Mouse (Mus musculus): ENCODE data around the gene Tmem161b. TPM values are rescaled to one million over a fixed set of nuclear protein-coding genes. Genes with fewer than 3 reads are reported as not detected.
"Not testable (repeated sequence)": the region's sequence is repeated elsewhere in the genome, so short reads cannot be mapped to it uniquely, and the experiment has no call there.

The Tmem161b gene
- 29.5 and 30.8 TPM in 2 replicates for polyA plus RNA-seq (2014; fragmentation: Nextera tagmentation; extraction: Ambion mirVana)

- peak within 1 kb of the TSS; percentile 88 for H3K4me2 ChIP-seq (replicated peaks)
- under 1% methylated on average over 50 of the region's 52 CpGs for WGBS
- H3K36me3 ChIP-seq (replicated peaks; ENCODE audit: control insufficient read depth, insufficient read depth), result no peaks in the 10 kb centered on the region
- H3K4me3 ChIP-seq (replicated peaks; ENCODE audit: low read length), result peak within 1 kb of the TSS; percentile 83
- no peaks in the 10 kb centered on the region for H3K27me3 ChIP-seq (ENCODE audit: control insufficient read depth, insufficient read depth, low read length)
- DNase-seq (ENCODE audit: low spot score) (peak; percentile 86), ATAC-seq (ENCODE audit: low FRiP score) (peak; percentile 99)
- H3K4me1 ChIP-seq (replicated peaks; ENCODE audit: control insufficient read depth, insufficient read depth, low read length), result peaks cover 30% of the 10 kb centered on the region
- H3K9ac ChIP-seq, result peak within 1 kb of the TSS; percentile 87
- H3K9me3 ChIP-seq (ENCODE audit: control insufficient read depth, low read length), result no peaks in the 10 kb centered on the region
- H3K27ac ChIP-seq, result peak within 1 kb of the TSS; percentile 85
Observed at GRCm38 (mm10) chr13:84221820-84222681, at the start of gene Tmem161b. Gene Tmem161b (plus strand): TSS chr13:84222296.

GRCm38 (mm10) chr13:84185835-84186234 is 36.3 kb upstream of the Tmem161b start:
- not testable (repeated sequence) for ATAC-seq (ENCODE audit: low FRiP score); H3K27me3 ChIP-seq (ENCODE audit: control insufficient read depth, insufficient read depth, low read length); H3K4me2 ChIP-seq (replicated peaks); H3K9me3 ChIP-seq (ENCODE audit: control insufficient read depth, low read length); H3K36me3 ChIP-seq (replicated peaks; ENCODE audit: control insufficient read depth, insufficient read depth); DNase-seq (ENCODE audit: low spot score); H3K4me1 ChIP-seq (replicated peaks; ENCODE audit: control insufficient read depth, insufficient read depth, low read length); H3K27ac ChIP-seq; H3K4me3 ChIP-seq (replicated peaks; ENCODE audit: low read length); H3K9ac ChIP-seq

- DNase-seq (ENCODE audit: low spot score) (no peak), ATAC-seq (ENCODE audit: low FRiP score) (no peak)
- Histone ChIP-seq H3K4me2 (replicated peaks) (no peak overlapping the region), H3K9ac (no peak overlapping the region), H3K9me3 (ENCODE audit: control insufficient read depth, low read length) (no peaks in the 10 kb centered on the region), H3K27me3 (ENCODE audit: control insufficient read depth, insufficient read depth, low read length) (no peaks in the 10 kb centered on the region), H3K4me3 (replicated peaks; ENCODE audit: low read length) (no peak overlapping the region), H3K36me3 (replicated peaks; ENCODE audit: control insufficient read depth, insufficient read depth) (no peaks in the 10 kb centered on the region), H3K4me1 (replicated peaks; ENCODE audit: control insufficient read depth, insufficient read depth, low read length) (no peaks in the 10 kb centered on the region), H3K27ac (no peak overlapping the region)
- WGBS, result 82% methylated on average over 3 of the region's 3 CpGs
Observed at GRCm38 (mm10) chr13:84192723-84193122, 29.4 kb upstream of the Tmem161b start.

- H3K9me3 ChIP-seq (ENCODE audit: control insufficient read depth, low read length), result no peaks in the 10 kb centered on the region
- peak overlapping the region; percentile 85 for H3K27ac ChIP-seq
- WGBS, result 3% methylated on average over 10 of the region's 10 CpGs
- H3K36me3 ChIP-seq (replicated peaks; ENCODE audit: control insufficient read depth, insufficient read depth), result no peaks in the 10 kb centered on the region
- H3K9ac ChIP-seq, result peak overlapping the region; percentile 87
- no peak for ATAC-seq (ENCODE audit: low FRiP score)
- peak overlapping the region; percentile 88 for H3K4me2 ChIP-seq (replicated peaks)
- H3K27me3 ChIP-seq (ENCODE audit: control insufficient read depth, insufficient read depth, low read length), result no peaks in the 10 kb centered on the region
- peaks cover 30% of the 10 kb centered on the region for H3K4me1 ChIP-seq (replicated peaks; ENCODE audit: control insufficient read depth, insufficient read depth, low read length)
- DNase-seq (ENCODE audit: low spot score), result no peak
- peak overlapping the region; percentile 83 for H3K4me3 ChIP-seq (replicated peaks; ENCODE audit: low read length)
Observed at GRCm38 (mm10) chr13:84222682-84222992, 541 bp downstream of the Tmem161b start.

GRCm38 (mm10) chr13:84223018-84223417 is 922 bp downstream of the Tmem161b start:
- H3K9ac ChIP-seq, result peak overlapping the region; percentile 87
- H3K4me1 ChIP-seq (replicated peaks; ENCODE audit: control insufficient read depth, insufficient read depth, low read length), result peaks cover 30% of the 10 kb centered on the region
- peak overlapping the region; percentile 83 for H3K4me3 ChIP-seq (replicated peaks; ENCODE audit: low read length)
- no peaks in the 10 kb centered on the region for H3K9me3 ChIP-seq (ENCODE audit: control insufficient read depth, low read length)
- DNase-seq (ENCODE audit: low spot score), result no peak
- H3K36me3 ChIP-seq (replicated peaks; ENCODE audit: control insufficient read depth, insufficient read depth), result no peaks in the 10 kb centered on the region
- no peak for ATAC-seq (ENCODE audit: low FRiP score)
- peak overlapping the region; percentile 88 for H3K4me2 ChIP-seq (replicated peaks)
- WGBS, result 54% methylated on average over 5 of the region's 5 CpGs
- no peak overlapping the region for H3K27ac ChIP-seq
- no peaks in the 10 kb centered on the region for H3K27me3 ChIP-seq (ENCODE audit: control insufficient read depth, insufficient read depth, low read length)

- DNase-seq (ENCODE audit: low spot score) (no peak), ATAC-seq (ENCODE audit: low FRiP score) (no peak)
- Histone ChIP-seq H3K36me3 (replicated peaks; ENCODE audit: control insufficient read depth, insufficient read depth) (peaks cover 8% of the 10 kb centered on the region; the same call in 1 of the 2 replicates), H3K4me3 (replicated peaks; ENCODE audit: low read length) (no peak overlapping the region), H3K9me3 (ENCODE audit: control insufficient read depth, low read length) (peaks cover 28% of the 10 kb centered on the region), H3K27me3 (ENCODE audit: control insufficient read depth, insufficient read depth, low read length) (no peaks in the 10 kb centered on the region), H3K4me1 (replicated peaks; ENCODE audit: control insufficient read depth, insufficient read depth, low read length) (no peaks in the 10 kb centered on the region), H3K4me2 (replicated peaks) (no peak overlapping the region), H3K27ac (no peak overlapping the region), H3K9ac (no peak overlapping the region)
- WGBS, result 89% methylated on average over 2 of the region's 2 CpGs
Observed at GRCm38 (mm10) chr13:84234019-84234418, 11.9 kb downstream of the Tmem161b start.

GRCm38 (mm10) chr13:84236768-84237167 is 14.7 kb downstream of the Tmem161b start:
- ATAC-seq (ENCODE audit: low FRiP score) (no peak), DNase-seq (ENCODE audit: low spot score) (no peak)
- Histone ChIP-seq H3K9ac (no peak overlapping the region), H3K4me2 (replicated peaks) (no peak overlapping the region), H3K4me3 (replicated peaks; ENCODE audit: low read length) (no peak overlapping the region), H3K27ac (no peak overlapping the region), H3K4me1 (replicated peaks; ENCODE audit: control insufficient read depth, insufficient read depth, low read length) (no peaks in the 10 kb centered on the region), H3K27me3 (ENCODE audit: control insufficient read depth, insufficient read depth, low read length) (no peaks in the 10 kb centered on the region), H3K36me3 (replicated peaks; ENCODE audit: control insufficient read depth, insufficient read depth) (peaks cover 8% of the 10 kb centered on the region; the same call in 1 of the 2 replicates), H3K9me3 (ENCODE audit: control insufficient read depth, low read length) (peaks cover 28% of the 10 kb centered on the region)
- 92% methylated on average over 7 of the region's 7 CpGs for WGBS

GRCm38 (mm10) chr13:84238184-84238583 is 16.1 kb downstream of the Tmem161b start:
- Histone ChIP-seq H3K9me3 (ENCODE audit: control insufficient read depth, low read length) (peaks cover 28% of the 10 kb centered on the region), H3K9ac (no peak overlapping the region), H3K27me3 (ENCODE audit: control insufficient read depth, insufficient read depth, low read length) (no peaks in the 10 kb centered on the region), H3K4me2 (replicated peaks) (no peak overlapping the region), H3K4me3 (replicated peaks; ENCODE audit: low read length) (no peak overlapping the region), H3K4me1 (replicated peaks; ENCODE audit: control insufficient read depth, insufficient read depth, low read length) (no peaks in the 10 kb centered on the region), H3K27ac (no peak overlapping the region), H3K36me3 (replicated peaks; ENCODE audit: control insufficient read depth, insufficient read depth) (peaks cover 8% of the 10 kb centered on the region; the same call in 1 of the 2 replicates)
- ATAC-seq (ENCODE audit: low FRiP score) (no peak), DNase-seq (ENCODE audit: low spot score) (no peak)

- Histone ChIP-seq H3K4me1 (replicated peaks; ENCODE audit: control insufficient read depth, insufficient read depth, low read length) (no peaks in the 10 kb centered on the region), H3K9ac (no peak overlapping the region), H3K4me2 (replicated peaks) (no peak overlapping the region), H3K36me3 (replicated peaks; ENCODE audit: control insufficient read depth, insufficient read depth) (no peaks in the 10 kb centered on the region), H3K4me3 (replicated peaks; ENCODE audit: low read length) (no peak overlapping the region), H3K9me3 (ENCODE audit: control insufficient read depth, low read length) (no peaks in the 10 kb centered on the region), H3K27me3 (ENCODE audit: control insufficient read depth, insufficient read depth, low read length) (no peaks in the 10 kb centered on the region), H3K27ac (no peak overlapping the region)
- DNase-seq (ENCODE audit: low spot score) (no peak), ATAC-seq (ENCODE audit: low FRiP score) (no peak)
- 80% methylated on average over 3 of the region's 3 CpGs for whole genome bisulfite sequencing
Observed at GRCm38 (mm10) chr13:84248065-84248464, 26.0 kb downstream of the Tmem161b start.

Data from hindbrain, embryonic 14.5 days (tissue).